Mouse (Mus musculus) hindbrain, embryonic 11.5 days (tissue): ENCODE results near the gene Nav3. TPM values are rescaled to one million over a fixed set of nuclear protein-coding genes. Genes with fewer than 3 reads are reported as not detected.
A peak's percentile ranks its signal among the peaks of the same experiment; 100 is the strongest.

ENCODE experiments used
- ATAC-seq: fragments of 200-750 bp; cut with Nextera tagmentation; 2 replicates; pipeline ENCODE4 v1.8.0; 2017; ENCODE audit warnings: mild to moderate bottlenecking, moderate TSS enrichment, moderate library complexity; ENCODE audit not compliant: low FRiP score
- DNase-seq: peaks from one replicate; pipeline ENCODE4 v3.0.0-alpha.2; 2015; ENCODE audit warnings: low spot score
- H3K27ac ChIP-seq: fragments of 300-500 bp; sonication (generic); 2 replicates; pipeline ENCODE4 v1.5.1; 2014; ENCODE audit warnings: mild to moderate bottlenecking, low read depth, low read length
- H3K27me3 ChIP-seq: fragments of 300-500 bp; sonication (generic); 2 replicates; pipeline ENCODE4 v1.6.1; 2014; ENCODE audit warnings: mild to moderate bottlenecking, low read length, moderate library complexity, mixed read lengths; ENCODE audit not compliant: control insufficient read depth, insufficient read depth
- H3K36me3 ChIP-seq: fragments of 300-500 bp; sonication (generic); 2 replicates; pipeline ENCODE4 v1.6.1; 2014; ENCODE audit warnings: mild to moderate bottlenecking, low read length, moderate library complexity, mixed read lengths; ENCODE audit not compliant: control insufficient read depth, insufficient read depth
- H3K4me1 ChIP-seq: fragments of 300-500 bp; sonication (generic); replicated peaks from 2 replicates; pipeline ENCODE4 v1.6.1; 2014; ENCODE audit warnings: low read length, mixed read lengths; ENCODE audit not compliant: control insufficient read depth, insufficient read depth
- H3K4me2 ChIP-seq: fragments of 300-500 bp; sonication (generic); replicated peaks from 2 replicates; pipeline ENCODE4 v1.6.1; 2014; ENCODE audit warnings: mild to moderate bottlenecking, low read depth, low read length
- H3K4me3 ChIP-seq: fragments of 300-500 bp; sonication (generic); 2 replicates; pipeline ENCODE4 v1.5.1; 2014; ENCODE audit warnings: low read depth, low read length
- H3K9ac ChIP-seq: fragments of 300-500 bp; sonication (generic); 2 replicates; pipeline ENCODE4 v1.6.1; 2014; ENCODE audit warnings: low read depth, low read length
- H3K9me3 ChIP-seq: fragments of 300-500 bp; sonication (generic); 2 replicates; pipeline ENCODE4 v1.6.1; 2016; ENCODE audit warnings: low read length; ENCODE audit not compliant: control insufficient read depth
- WGBS: fragments of 180-500 bp; shearing (Covaris S2); extraction: QIAGEN DNeasy Blood & Tissue Kit; methylation state at CpG from one replicate; pipeline ENCODE4 v1.1.7; 2014; 5-methylcytosine and 5-hydroxymethylcytosine counted together
- polyA plus RNA-seq: library from polyadenylated mRNA; unstranded; fragments of >200 nt; fragmentation: Nextera tagmentation; extraction: Ambion mirVana; gene quantifications from 2 replicates; pipeline ENCODE4 v1.2.1, GENCODE M21; 2014

The Nav3 gene
- polyA plus RNA-seq, 1 experiment from 2014 or later = 9.2 TPM

DNA sequence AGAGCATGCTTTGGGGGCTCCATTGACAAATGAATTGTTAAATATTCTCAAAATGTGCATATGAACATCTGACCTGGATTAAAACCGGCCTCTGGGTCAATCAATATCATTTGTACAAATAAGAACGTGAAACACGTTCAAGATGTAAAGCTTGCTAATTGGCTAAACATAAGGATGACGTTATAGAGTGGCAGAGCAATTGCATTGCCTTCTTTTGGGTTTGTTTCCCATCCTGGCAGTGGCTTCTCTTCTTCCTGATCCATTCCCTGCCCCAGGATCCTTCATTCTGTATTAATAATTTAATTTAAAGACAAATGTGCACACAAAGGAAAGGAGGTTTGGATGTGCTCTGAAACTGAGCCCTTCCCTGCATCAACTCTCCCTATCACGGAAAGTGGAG, 2.4 kb downstream of the Nav3 start:
- ATAC-seq (no peak), DNase-seq (no peak)
- no peak overlapping the region; the same call in 1 of the 2 replicates for H3K4me2 ChIP-seq
- H3K27ac ChIP-seq = no peak overlapping the region
- H3K36me3 ChIP-seq = no peaks in the 10 kb centered on the region
- H3K27me3 ChIP-seq = 0 out of 2 replicates have a peak, but pooled peaks cover 2% of the 10 kb centered on the region
- WGBS = 64% methylated on average over 5 of the region's 5 CpGs
- H3K9me3 ChIP-seq = no peaks in the 10 kb centered on the region
- H3K4me1 ChIP-seq = no peaks in the 10 kb centered on the region
- peak overlapping the region; percentile 12; the same call in 1 of the 2 replicates for H3K4me3 ChIP-seq
- no peak overlapping the region for H3K9ac ChIP-seq

DNA sequence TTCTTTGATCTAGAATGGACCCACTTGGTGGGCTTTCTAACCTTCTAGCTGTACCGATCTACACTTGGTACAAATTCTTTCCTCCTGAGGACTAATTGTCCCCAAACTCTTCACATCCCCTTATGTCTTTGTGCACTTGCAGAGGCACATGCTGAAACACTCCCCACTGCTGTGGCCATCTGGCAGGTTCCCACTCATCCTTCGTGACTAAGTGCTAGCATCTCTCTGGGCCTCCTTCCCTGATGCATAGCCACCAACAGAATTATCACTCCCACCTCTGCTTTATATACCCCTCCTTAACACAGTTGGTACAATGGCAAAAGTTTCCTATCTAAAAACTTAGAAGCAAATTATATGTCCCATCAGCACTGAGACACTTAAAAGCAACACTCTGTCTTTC, 15.6 kb downstream of the Nav3 start:
- Histone ChIP-seq H3K27ac (no peak overlapping the region), H3K9me3 (no peaks in the 10 kb centered on the region), H3K4me1 (no peaks in the 10 kb centered on the region), H3K9ac (no peak overlapping the region), H3K4me3 (no peak overlapping the region), H3K4me2 (no peak overlapping the region), H3K36me3 (no peaks in the 10 kb centered on the region), H3K27me3 (no peaks in the 10 kb centered on the region)
- WGBS = 75% methylated on average over 2 of the region's 2 CpGs
- ATAC-seq = no peak
- no peak for DNase-seq

DNA sequence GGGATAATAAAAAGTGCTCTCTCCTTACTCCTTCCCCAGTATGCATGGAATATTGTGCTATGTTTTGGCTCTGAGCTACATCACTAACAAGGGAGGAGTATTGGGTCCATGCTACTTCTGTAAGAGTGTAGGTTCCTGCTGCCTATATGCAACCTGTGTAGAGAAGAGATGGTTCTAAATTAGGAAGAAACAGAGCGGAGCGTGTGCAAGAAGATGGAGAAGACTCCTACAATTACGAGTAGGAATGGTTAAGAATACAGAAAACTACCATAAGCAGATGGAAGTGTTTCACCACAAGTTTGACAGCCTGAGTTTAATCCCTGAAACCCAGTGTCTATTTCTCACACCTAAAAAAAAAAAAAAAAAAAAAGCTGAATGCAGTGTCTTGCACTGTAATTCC, 24.9 kb downstream of the Nav3 start:
- no peak overlapping the region for H3K27ac ChIP-seq
- no peak overlapping the region for H3K9ac ChIP-seq
- H3K9me3 ChIP-seq = no peaks in the 10 kb centered on the region
- no peaks in the 10 kb centered on the region for H3K27me3 ChIP-seq
- H3K4me3 ChIP-seq = no peak overlapping the region
- DNase-seq = no peak
- WGBS = 92% methylated on average over 3 of the region's 3 CpGs
- ATAC-seq = no peak
- no peaks in the 10 kb centered on the region for H3K36me3 ChIP-seq
- H3K4me2 ChIP-seq = no peak overlapping the region
- no peaks in the 10 kb centered on the region for H3K4me1 ChIP-seq

DNA sequence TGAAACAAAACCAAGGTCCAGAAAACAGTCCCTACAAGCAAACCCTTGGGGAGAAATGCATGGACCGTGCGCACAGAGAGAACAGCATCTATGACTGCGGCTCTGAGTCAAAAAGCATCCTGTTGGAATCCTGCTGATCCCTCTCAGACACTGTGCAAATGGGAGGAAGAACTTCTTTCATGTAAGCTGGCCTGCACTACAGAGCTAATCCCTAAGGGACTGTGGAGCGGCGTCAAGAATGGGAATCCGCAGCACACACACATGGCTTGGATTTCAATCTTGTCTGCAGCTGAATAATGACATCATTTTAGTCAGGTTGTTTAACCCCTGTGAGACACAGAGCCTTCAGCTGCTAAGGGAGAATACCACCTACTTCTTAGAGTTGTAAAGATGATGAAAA, 26.4 kb downstream of the Nav3 start:
- no peaks in the 10 kb centered on the region for H3K4me1 ChIP-seq
- DNase-seq = no peak
- H3K27me3 ChIP-seq = no peaks in the 10 kb centered on the region
- H3K9ac ChIP-seq = no peak overlapping the region
- no peaks in the 10 kb centered on the region for H3K9me3 ChIP-seq
- no peak overlapping the region for H3K4me3 ChIP-seq
- 51% methylated on average over 6 of the region's 6 CpGs for WGBS
- H3K27ac ChIP-seq = no peak overlapping the region
- no peaks in the 10 kb centered on the region for H3K36me3 ChIP-seq
- H3K4me2 ChIP-seq = no peak overlapping the region
- peak; percentile 36; the same call in 1 of the 2 replicates for ATAC-seq

DNA sequence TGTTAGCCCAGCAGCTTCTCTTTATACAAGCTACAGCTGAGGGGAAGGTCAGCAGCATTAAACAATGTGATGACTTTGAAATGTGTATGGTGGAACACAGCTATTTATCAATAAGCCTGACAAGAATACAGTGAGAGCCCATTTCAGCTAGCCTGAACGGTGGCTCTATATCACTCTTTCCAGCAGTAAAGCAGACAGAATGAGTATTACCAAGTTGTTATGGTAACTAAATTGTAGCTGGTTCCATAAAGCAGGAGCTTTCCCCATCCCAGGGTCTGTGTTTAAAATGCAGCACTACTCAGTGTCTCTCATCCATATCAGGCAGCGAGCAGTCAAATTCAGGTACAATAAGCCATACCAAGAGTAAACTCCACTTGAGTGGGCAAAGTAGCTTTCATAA, 27.0 kb downstream of the Nav3 start:
- no peaks in the 10 kb centered on the region for H3K9me3 ChIP-seq
- no peaks in the 10 kb centered on the region for H3K4me1 ChIP-seq
- DNase-seq (no peak), ATAC-seq (no peak)
- 83% methylated on average over 2 of the region's 2 CpGs for WGBS
- no peaks in the 10 kb centered on the region for H3K36me3 ChIP-seq
- no peaks in the 10 kb centered on the region for H3K27me3 ChIP-seq
- H3K27ac ChIP-seq = no peak overlapping the region
- no peak overlapping the region for H3K9ac ChIP-seq
- no peak overlapping the region for H3K4me2 ChIP-seq
- H3K4me3 ChIP-seq = no peak overlapping the region

DNA sequence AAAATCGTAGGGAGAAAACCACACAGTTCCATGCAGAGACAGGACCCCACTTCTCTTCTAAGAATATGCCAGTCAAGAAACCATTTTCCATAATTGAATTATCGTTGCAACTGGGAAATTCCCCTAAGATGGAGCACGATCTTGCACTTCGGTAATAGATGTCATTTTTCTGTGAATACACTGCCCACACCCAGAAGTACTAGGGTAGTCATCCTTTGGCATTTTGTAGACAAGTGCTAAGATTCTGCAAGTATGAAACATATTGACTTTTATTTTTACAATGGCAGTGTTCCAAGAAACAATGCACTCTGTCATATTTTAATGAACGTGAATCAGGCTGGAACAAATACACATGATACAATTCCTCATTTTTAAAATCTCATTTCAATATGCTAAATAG, 34.5 kb downstream of the Nav3 start:
- no peaks in the 10 kb centered on the region for H3K36me3 ChIP-seq
- no peak for DNase-seq
- no peaks in the 10 kb centered on the region for H3K4me1 ChIP-seq
- no peaks in the 10 kb centered on the region for H3K9me3 ChIP-seq
- no peak overlapping the region for H3K4me3 ChIP-seq
- H3K27ac ChIP-seq = no peak overlapping the region
- H3K9ac ChIP-seq = no peak overlapping the region
- no peak for ATAC-seq
- no peak overlapping the region for H3K4me2 ChIP-seq
- WGBS = 81% methylated on average over 5 of the region's 5 CpGs
- no peaks in the 10 kb centered on the region for H3K27me3 ChIP-seq

DNA sequence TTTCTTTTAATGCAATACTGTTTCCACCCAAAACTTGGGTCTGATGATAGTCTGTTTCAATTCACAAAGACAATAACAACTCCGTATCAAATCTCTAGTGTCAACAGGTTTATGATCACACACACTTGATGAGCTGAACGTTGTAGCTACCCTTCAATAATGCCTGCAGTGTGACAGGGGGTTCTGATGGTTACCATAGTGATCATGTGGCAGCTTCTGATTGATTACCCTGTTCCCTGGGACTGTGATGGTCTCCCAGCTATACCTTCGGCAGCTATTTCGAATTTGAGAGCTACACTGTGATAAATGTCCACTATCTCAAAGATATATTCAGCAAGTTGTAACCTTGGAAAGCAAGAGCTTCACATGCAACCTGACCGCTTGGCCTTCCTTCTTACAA, 39.0 kb downstream of the Nav3 start:
- Histone ChIP-seq H3K4me1 (no peaks in the 10 kb centered on the region), H3K9me3 (no peaks in the 10 kb centered on the region), H3K4me2 (no peak overlapping the region), H3K4me3 (no peak overlapping the region), H3K27me3 (no peaks in the 10 kb centered on the region), H3K27ac (no peak overlapping the region), H3K9ac (no peak overlapping the region), H3K36me3 (no peaks in the 10 kb centered on the region)
- ATAC-seq (peak; percentile 82), DNase-seq (peak; percentile 35)
- 36% methylated on average over 5 of the region's 5 CpGs for WGBS

DNA sequence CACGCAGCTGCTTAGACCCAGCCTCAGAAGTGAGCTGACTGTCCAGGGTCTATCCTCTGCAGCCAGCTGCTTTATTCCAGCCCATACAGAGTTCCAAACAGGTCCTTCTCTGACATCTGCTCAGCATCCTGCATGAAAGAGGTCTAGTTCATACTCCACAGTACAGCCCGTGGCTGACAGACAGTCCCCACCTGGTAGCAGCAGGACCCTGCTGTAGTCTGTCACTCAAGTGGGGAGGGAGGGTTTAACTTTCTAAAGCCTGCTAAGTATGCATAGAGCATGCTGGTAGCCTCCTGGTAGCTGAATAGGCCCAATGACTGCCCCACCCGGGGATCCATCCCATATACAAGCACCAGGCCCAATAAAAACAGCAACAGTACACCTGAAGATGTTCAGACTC, 40.4 kb downstream of the Nav3 start:
- no peak for DNase-seq
- Histone ChIP-seq H3K9ac (no peak overlapping the region), H3K9me3 (no peaks in the 10 kb centered on the region), H3K4me2 (no peak overlapping the region), H3K27ac (no peak overlapping the region), H3K36me3 (no peaks in the 10 kb centered on the region), H3K4me3 (no peak overlapping the region), H3K4me1 (no peaks in the 10 kb centered on the region), H3K27me3 (no peaks in the 10 kb centered on the region)
- WGBS = 43% methylated on average over 3 of the region's 3 CpGs
- ATAC-seq = 0 out of 2 replicates have a peak, but pooled peaks have one; percentile 12

DNA sequence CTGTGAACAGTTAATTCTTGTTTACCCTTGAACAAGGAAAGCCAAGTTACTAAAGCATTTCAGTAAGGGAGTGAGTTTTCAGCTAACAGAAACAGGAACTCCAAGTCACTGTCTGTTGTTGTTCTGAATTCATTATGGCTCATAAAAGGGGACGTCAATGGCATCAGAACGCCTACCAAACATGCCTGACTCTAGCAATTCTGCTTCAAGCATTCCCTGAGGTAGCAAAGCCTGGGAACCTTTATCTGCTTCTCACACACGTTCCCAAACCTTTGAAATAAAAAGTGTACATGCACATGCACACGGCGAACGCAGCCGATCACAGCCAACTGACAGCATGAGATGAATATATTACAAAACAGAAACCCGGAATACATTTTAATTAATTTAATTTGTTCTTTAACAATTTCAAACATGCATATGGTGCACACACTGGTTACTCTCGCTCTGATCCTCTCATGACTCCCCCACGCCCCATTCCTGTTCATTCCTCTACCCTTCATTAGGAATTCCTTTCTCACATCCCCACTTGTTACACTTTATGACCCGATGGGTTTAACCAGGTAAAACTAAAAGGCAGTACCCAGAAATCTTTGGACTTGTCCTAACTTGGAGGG, 42.6 kb downstream of the Nav3 start:
- Histone ChIP-seq H3K27ac (no peak overlapping the region), H3K27me3 (no peaks in the 10 kb centered on the region), H3K9ac (no peak overlapping the region), H3K4me3 (no peak overlapping the region), H3K4me2 (no peak overlapping the region), H3K36me3 (no peaks in the 10 kb centered on the region), H3K9me3 (no peaks in the 10 kb centered on the region), H3K4me1 (no peaks in the 10 kb centered on the region)
- no peak for DNase-seq
- 85% methylated on average over 11 of the region's 11 CpGs for WGBS
- ATAC-seq = no peak
